Mouse (Mus musculus): ENCODE measurements around the gene Thbs1.

- TF ChIP-seq CTCF (IDR thresholded peaks at IDR 0.05; ENCODE audit: low read depth, low read length) (no peak), TAL1 (conservative IDR thresholded peaks at IDR 0.05; ENCODE audit: low read depth, low read length) (no peak), GATA1 (IDR thresholded peaks at IDR 0.05; ENCODE audit: borderline replicate concordance, low read length) (no peak), POLR2AphosphoS5 (IDR thresholded peaks at IDR 0.05; ENCODE audit: insufficient replicate concordance, low read depth, low read length) (no peak)
Observed at GRCm38 (mm10) chr2:118123743-118124142, 12.1 kb downstream of the Thbs1 start.

Data from G1E (cell line).